Mouse (Mus musculus) spleen, embryonic (tissue): ENCODE measurements around the gene Hmga2.

ENCODE experiments used
- CTCF ChIA-PET: fragments of 350-600 bp; sonication (Branson Sonifier 250); formaldehyde crosslinking; loops from one replicate; lab custom pipeline; 2022; lab: Charles Lee

The Hmga2 gene

GRCm38 (mm10) chr10:120473218-120473617 is 3.1 kb downstream of the Hmga2 start:
- CTCF ChIA-PET: no interaction called here

DNA sequence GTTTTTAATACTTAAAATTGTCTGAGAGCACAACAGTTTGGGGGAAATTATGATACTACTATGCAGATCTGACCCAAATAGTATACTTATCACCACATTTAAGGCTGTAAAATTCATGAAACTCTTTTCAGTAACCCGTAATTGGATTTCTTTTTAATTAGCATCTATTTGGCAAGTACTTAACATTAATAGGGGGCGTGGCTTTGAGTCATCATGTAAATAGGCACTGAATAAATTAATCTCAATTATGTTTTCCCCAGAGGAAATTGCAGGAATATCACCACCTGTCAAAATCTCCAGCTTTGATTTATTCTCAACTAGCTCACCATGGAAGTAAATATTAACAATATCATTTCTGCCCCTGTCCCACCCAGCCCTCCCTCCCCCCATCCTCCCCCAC is 3.7 kb downstream of the Hmga2 start:
- CTCF ChIA-PET: no interaction called here

- CTCF ChIA-PET: no interaction called here
These were observed 11.1 kb downstream of the Hmga2 start for GRCm38 (mm10) chr10:120465121-120465520.

GRCm38 (mm10) chr10:120461769-120462168 is 14.5 kb downstream of the Hmga2 start:
- CTCF ChIA-PET: no interaction called here

DNA sequence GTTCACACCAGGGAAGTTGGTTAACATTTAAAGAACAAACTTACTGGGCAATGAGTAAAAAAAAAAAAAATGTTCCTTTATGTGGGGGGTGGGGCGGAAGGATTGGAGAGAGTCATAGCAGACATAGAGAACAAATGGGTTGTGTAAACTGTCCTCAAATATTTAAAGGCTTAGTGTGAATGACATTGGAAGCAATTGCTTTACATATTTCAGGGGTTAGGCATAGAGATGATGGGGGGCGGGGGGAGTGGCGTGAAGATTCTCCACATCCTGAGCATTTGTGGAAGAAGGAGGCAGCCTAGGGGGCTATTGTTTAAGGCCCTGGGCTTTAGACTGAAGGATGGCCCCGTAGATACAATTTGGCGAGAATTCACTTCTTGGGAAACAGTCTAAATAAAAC is 15.0 kb downstream of the Hmga2 start:
- CTCF ChIA-PET: no interaction called here

DNA sequence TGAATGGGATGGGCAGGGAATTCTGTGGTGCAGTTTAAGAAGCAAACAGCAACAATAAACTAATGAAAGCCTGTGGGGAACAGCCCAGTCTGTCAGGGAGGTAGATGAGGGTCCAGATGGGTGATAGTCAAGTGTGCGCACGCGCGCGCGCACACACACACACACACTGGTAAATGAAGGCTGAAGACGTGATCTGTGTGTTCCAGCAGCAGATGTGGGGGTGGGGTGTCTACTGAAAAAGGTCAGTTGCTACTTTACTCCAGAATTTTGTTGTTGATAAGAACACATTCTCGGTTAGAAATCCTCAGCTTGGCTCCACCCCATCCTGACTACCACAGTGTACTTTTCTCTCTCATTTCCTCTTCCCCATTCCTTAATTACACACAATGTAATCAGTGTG is 17.4 kb downstream of the Hmga2 start:
- CTCF ChIA-PET: no interaction called here

DNA sequence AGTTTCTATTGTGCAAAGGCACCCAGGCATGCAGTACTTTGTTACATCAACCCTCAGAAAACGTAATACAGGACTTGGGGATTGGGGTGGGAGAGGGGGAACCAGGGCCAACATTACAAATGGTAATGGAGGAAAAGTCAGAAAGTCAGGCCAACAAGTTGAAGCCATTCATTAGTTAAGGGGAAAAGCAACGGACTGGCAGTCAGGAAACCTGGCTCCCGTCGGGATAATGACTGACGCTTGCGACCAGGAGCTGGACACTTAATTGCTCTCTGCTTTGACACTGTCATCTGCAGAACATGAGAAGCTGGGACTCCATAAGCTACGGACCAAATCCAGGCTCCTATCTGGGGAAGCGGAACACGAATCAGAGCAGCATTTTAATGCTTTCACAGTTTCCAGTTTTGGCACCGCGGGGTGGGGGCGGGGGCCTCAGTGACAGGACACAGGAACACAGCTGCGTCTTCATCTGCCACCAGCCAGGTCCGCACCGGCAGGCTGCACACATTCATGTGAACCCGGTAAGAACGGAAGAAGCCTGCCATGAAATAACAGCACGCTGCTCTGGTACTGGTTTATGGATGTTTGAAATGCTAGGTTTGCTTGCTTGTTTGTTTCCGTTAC is 26.5 kb downstream of the Hmga2 start:
- CTCF ChIA-PET: no interaction called here

GRCm38 (mm10) chr10:120446799-120447198 is 29.5 kb downstream of the Hmga2 start:
- CTCF ChIA-PET: no interaction called here

DNA sequence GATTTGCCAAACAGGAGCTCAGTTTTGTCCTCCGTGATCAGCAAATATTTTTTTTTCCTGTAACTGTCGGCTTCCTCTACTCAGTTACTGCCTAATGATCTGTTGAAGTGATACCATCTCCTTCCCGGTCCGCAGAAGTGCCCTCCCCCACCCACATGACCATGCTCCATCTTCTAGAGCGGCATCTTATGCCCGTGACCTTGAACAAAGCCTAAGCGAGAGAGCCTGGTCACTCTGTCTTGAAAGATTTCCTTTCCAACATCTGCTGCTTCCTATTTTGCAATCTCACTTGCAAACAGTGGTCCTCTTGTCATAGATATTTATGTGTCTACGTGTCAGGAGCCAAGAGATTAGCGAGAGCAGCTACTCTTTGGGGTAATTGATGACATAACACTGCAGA is 30.1 kb downstream of the Hmga2 start:
- CTCF ChIA-PET: no interaction called here

DNA sequence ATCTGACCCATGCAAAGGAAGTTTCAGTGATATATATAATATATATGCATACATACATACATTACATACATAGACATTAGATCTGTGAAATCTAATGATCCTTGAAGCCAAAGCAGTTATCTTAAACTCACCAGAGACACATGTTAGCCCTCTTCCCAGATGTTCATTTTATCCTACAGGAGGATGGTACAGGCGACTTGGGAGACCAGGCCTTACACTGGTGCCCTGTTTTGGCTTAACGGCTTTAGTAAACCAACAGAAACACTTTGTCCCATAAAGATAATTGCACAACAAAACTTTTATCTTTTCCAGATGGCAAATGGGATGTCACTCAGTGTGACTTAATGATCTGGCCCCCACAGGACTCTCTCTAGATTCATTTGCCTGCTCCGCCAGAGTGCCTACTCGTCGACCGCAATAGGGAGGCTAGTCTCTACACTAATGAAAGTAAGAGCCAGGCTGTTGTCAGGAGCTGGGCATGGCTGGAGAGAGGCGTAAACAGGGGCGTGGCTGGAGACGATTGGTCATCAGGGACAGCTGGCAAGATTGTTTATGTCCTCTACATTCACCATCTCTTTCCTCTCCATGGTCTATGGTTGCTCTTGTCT is 31.7 kb downstream of the Hmga2 start:
- CTCF ChIA-PET: no interaction called here

DNA sequence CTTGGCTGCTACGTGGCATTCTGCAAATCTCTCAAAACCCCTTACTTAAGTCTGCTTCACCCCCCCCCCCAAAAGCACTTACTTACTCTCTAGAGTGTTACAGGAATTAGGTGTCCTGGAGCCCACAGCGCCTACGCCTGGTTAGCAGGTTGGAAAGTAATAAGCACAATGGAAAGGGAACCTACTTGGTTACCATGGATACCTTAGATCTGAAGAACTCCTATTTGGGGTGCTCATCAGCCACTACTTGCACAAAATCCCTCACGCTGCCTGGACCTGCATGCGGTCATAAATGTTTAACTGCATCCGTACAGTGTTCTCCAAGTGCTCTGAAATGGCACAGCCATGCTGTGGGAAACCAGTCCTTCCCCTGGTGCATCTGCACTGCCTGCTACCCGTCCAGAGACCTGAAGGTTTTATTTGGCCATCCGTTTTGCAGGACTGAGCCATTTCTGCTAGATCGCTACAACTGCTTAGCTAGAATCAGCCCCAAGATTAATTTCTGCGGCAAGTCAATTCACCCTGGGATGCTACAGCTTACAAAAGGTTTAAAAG is 32.4 kb downstream of the Hmga2 start:
- CTCF ChIA-PET: no interaction called here

DNA sequence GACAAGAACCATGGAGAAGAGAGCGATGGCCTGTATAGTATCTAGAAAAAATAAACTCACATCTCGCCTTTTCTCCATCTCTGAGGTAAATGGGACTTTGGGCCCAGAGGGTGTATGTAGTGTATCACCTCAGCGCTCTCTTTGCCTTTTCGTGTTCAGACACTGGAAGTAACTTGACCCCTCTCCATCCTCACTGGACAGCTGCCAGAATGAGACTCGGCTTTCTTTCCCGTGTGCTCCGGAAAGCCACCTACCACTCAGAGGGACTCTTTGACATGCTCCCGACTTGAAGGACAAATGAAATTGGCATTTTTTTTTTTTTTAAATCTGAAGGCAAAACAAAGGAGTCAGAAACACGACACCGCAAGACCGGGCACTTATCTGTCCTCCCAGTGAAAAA is 35.0 kb downstream of the Hmga2 start:
- CTCF ChIA-PET: no interaction called here

DNA sequence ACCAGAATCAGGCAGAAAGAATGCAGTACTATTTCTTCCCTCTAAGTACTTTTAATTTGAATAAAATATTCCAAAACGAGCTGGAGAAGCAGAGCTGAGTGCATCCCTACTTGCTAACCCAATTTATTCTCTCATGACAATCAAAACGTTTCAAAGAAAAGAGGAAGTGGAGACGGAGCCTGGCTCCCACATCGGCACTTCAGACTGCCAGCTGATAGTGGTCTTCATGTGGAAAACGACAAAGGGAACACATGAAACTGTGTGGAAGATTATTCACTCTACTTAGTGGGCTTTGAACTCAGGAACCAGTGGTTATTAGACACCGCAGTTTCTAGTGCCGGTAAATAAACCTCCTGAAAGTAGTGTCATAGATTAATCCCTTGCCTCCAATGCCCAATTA is 41.8 kb downstream of the Hmga2 start:
- CTCF ChIA-PET: no interaction called here

GRCm38 (mm10) chr10:120433463-120433815 is 42.8 kb downstream of the Hmga2 start:
- CTCF ChIA-PET: interaction anchor here (0.6 kb wide), 1 partner anchor 1195 kb away, joined by 3 read pairs; no protein-coding TSS in a partner anchor

- CTCF ChIA-PET: interaction anchor here (0.6 kb wide), 2 partner anchors 90 to 1194 kb away, joined by 3 read pairs; no protein-coding TSS in a partner anchor
These were observed 43.4 kb downstream of the Hmga2 start for GRCm38 (mm10) chr10:120432731-120433462.

DNA sequence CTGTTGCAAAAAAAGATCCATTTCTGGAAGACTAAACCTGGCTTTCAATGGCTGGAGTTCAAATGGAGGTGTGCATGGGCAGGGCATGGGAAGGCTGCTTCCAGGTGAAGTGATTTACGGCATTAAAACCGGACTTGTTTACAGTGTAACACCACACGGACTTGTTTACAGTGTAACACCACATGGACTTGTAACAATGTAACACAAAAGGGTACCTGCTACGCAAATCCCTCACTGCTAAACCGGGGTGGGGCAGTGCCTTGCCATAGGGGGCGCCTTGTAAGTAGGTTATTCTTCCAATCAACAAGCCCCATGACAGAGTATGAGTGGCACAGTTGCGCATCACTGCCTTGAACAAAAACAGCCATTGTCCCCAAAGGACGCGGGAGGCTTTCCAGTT is 44.2 kb downstream of the Hmga2 start:
- CTCF ChIA-PET: no interaction called here

DNA sequence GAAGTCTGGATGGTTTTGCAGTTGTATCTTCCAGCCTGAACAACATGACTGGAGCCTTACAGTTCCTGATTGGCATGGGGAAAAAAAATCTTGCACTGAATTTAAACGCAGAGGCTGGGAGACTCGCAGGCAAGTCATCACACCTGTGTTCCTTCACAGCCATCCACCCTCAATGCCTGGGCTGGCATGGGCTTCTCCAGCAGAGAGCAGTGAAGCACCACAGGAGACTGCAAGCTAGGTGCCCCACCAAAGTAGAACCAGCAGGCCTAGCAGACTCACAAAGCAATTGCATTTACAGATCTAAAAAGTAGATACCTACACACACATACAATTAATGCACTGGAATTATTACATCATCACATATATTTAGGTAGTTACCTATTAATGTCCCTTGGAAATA is 44.8 kb downstream of the Hmga2 start:
- CTCF ChIA-PET: no interaction called here

DNA sequence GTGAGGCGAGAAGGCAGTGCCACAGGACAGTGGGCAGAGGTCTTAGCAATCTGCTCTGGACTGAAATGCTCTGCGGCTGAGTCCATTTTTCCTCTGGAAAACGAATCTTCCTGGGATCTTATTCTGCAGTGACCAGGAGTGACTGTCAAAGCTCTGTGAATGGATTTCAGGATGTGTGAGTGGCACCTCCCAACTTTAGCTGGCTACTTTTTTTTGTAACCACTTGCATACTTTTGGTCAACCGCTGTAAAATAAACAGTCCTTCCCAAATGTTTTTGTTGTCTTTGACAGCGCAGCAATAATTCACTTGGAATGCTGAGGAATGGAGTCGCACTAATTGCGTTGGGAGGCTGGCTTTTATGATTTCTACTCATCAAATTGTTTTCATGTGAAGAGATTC is 45.8 kb downstream of the Hmga2 start:
- CTCF ChIA-PET: no interaction called here

DNA sequence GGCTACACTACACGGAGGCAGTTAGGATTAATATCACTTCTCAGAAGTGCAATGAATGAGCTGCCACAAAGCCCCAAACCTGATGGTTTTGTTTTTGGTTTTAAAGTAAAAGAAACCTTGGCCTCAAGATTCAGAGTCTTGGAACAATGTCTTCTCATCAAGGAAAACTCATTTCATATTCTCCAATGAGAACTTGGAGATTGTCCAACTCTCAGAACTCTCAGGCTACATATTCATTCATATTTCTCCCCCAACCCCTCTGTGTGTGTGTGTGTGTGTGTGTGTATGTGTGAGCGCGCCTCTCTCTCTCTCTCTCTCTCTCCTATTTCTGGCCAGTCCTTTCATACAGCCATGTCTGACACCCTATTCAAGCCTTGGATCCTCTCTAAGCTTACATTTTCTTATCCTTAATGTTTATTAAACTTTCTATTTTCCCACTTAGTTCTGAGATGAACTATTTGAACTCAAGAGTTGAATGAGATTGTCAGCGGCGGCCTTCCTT is 46.5 kb downstream of the Hmga2 start:
- CTCF ChIA-PET: no interaction called here

DNA sequence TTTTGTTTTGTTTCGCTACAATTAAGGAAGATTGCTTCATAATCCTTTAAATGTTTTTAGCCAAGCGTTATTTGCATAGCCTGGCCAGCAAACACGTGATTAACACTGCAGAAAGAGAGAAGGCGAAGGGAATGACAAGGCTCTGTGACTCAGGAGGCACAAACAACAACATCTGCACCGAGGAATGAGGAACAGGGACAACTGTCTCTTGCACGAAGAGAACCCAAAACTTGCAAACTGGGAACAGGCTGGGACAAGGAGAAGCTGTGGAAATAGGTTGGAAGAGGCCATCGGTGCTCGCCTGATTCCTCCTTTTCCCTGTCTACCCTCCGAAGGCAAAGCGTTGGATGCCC is 47.1 kb downstream of the Hmga2 start:
- CTCF ChIA-PET: no interaction called here

- CTCF ChIA-PET: no interaction called here
These were observed 47.7 kb downstream of the Hmga2 start for GRCm38 (mm10) chr10:120428430-120429198.

GRCm38 (mm10) chr10:120426086-120426610 is 50.1 kb downstream of the Hmga2 start:
- CTCF ChIA-PET: no interaction called here
